Mouse (Mus musculus) layer of hippocampus, adult 6 months (tissue): Measurements from ENCODE around the gene Cnrip1. TPM values are rescaled to one million over a fixed set of nuclear protein-coding genes. Genes with fewer than 3 reads are reported as not detected.

Experiments
- long read RNA-seq, 2 experiments: library from polyadenylated mRNA; unstranded; transcript quantifications; one replicate each; pipeline ENCODE4 v2.0.0; 2019 to 2020
- polyA plus RNA-seq: library from polyadenylated mRNA; unstranded; fragments of <200 nt; fragmentation: Nextera tagmentation; gene quantifications from 2 replicates; pipeline ENCODE4 v1.2.3, GENCODE M21; 2021

Gene Cnrip1
- polyA plus RNA-seq: 136 and 154 TPM in 2 replicates
- long read RNA-seq, experiment 1, transcript Cnrip1-201 (3 exons, 1,654 nt): major isoform, 228 of 243 reads
- long read RNA-seq, experiment 1, partial matches to known transcripts: 1 of 243 reads
- long read RNA-seq, experiment 1, other reads (novel, unspliced or antisense): 14 of 243 reads
- long read RNA-seq, experiment 2, transcript Cnrip1-201 (3 exons, 1,654 nt): major isoform, 617 of 667 reads
- long read RNA-seq, experiment 2, partial matches to known transcripts: 3 of 667 reads
- long read RNA-seq, experiment 2, other reads (novel, unspliced or antisense): 46 of 667 reads

GRCm38 (mm10) chr11:17051545-17052475 is at the start of gene Cnrip1, which contains the start of gene Plek:
Cnrip1 (plus strand) TSS chr11:17051586.
Plek (minus strand) TSS chr11:17052381.

Other genes with a start within 250 kb of the Cnrip1 start
- 0.06 and 0.23 TPM in 2 replicates for gene Fbxo48, start 100.2 kb upstream of the Cnrip1 start, polyA plus RNA-seq
- 4.4 and 5.3 TPM in 2 replicates for gene Plek, start 795 bp downstream of the Cnrip1 start, polyA plus RNA-seq
- 161 and 239 TPM in 2 replicates for gene Ppp3r1, start 107.7 kb downstream of the Cnrip1 start, polyA plus RNA-seq
- gene Wdr92, start 130.5 kb downstream of the Cnrip1 start, polyA plus RNA-seq: 9.3 and 11.8 TPM in 2 replicates
- gene Pno1, start 160.0 kb downstream of the Cnrip1 start, polyA plus RNA-seq: 46.9 and 49.7 TPM in 2 replicates
- gene C1d, start 206.0 kb downstream of the Cnrip1 start, polyA plus RNA-seq: 82.2 and 89.6 TPM in 2 replicates